Mouse (Mus musculus): ENCODE results near the gene Defb23. TPM values are rescaled to one million over a fixed set of nuclear protein-coding genes. Genes with fewer than 3 reads are reported as not detected.
A peak's percentile ranks its signal among the peaks of the same experiment; 100 is the strongest.
"Not testable (repeated sequence)": the region's sequence is repeated elsewhere in the genome, so short reads cannot be mapped to it uniquely, and the experiment has no call there.

Defb23 gene
- polyA plus RNA-seq, 1 experiment from 2014 or later: not detected

DNA sequence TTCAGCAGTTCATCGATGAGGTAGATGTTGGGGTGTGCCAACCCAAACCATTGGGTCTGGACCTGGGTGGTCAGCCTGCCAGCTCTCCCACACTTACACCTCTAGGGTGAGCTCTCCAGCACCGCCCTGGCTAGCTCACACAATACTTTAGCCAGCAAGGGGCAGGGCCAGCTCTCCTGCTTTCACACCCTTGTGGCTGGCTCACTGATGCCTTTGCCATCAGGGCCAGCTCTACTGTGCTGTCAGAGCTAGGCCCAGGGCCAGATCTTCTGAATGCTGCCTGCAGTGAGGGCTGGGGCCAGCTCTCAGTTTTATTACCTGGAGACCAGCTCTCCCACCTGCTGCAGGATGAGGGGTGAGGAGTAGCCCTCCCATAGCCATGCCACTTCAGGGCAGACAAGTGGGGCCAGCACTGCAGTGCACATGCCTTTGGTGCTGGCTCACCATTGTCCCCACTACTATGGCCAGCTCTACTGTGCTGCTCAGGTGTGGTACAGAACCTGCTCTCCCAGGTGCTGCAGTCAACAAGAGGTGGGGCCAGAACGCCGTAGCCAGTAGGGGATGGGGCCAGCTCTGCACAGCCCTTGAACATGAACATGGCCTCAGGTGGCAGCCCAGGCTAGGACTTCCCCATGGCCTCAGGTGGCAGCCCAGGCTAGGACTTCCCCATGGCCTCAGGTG lies 12.2 kb downstream of the Defb23 start:
- 87% methylated on average over 4 of the region's 4 CpGs for WGBS (ENCODE audit: missing documents)
- Histone ChIP-seq H3K79me2 (ENCODE audit: inconsistent target) (no peaks in the 10 kb centered on the region), H3K27ac (no peak overlapping the region), H3K4me3 (ENCODE audit: inconsistent target) (no peak overlapping the region), H3K36me3 (ENCODE audit: inconsistent target) (no peaks in the 10 kb centered on the region)

- Histone ChIP-seq H3K27ac (no peak overlapping the region), H3K36me3 (ENCODE audit: inconsistent target) (no peaks in the 10 kb centered on the region), H3K4me3 (ENCODE audit: inconsistent target) (no peak overlapping the region), H3K79me2 (ENCODE audit: inconsistent target) (no peaks in the 10 kb centered on the region)
- WGBS (ENCODE audit: missing documents): 0% methylated on average over 4 of the region's 5 CpGs
Observed at GRCm38 (mm10) chr2:152450241-152450640, 14.2 kb downstream of the Defb23 start.

- Histone ChIP-seq H3K27ac (no peak overlapping the region), H3K36me3 (ENCODE audit: inconsistent target) (no peaks in the 10 kb centered on the region), H3K79me2 (ENCODE audit: inconsistent target) (no peaks in the 10 kb centered on the region), H3K4me3 (ENCODE audit: inconsistent target) (no peak overlapping the region)
- WGBS (ENCODE audit: missing documents): 87% methylated on average over 5 of the region's 5 CpGs
Observed at GRCm38 (mm10) chr2:152447461-152447860, 17.0 kb downstream of the Defb23 start.

- H3K36me3 ChIP-seq (ENCODE audit: inconsistent target): no peaks in the 10 kb centered on the region
- H3K4me3 ChIP-seq (ENCODE audit: inconsistent target): no peak overlapping the region
- WGBS (ENCODE audit: missing documents): 46% methylated on average over 2 of the region's 2 CpGs
- H3K79me2 ChIP-seq (ENCODE audit: inconsistent target): no peaks in the 10 kb centered on the region
- no peak overlapping the region for H3K27ac ChIP-seq
Observed at GRCm38 (mm10) chr2:152446642-152447041, 17.8 kb downstream of the Defb23 start.

DNA sequence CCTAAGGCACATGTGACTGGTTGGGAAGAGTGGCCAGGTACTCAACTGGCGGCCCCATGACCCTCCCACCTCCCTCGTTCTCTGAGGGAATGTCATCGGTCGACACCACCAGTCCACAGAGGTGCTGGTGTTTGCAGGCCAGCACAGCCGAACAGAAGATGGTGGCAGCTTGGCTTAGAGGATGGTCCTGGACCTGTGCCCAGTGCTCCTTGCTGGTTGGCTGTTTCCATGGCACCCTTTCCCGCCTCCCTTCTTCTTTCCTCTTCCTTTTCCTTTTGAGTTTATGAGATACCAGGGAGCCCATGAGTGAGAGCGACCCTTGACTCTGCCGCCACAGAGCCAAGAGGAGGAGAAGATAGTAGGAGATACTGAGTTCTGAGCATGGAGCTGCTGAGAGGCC lies 21.1 kb downstream of the Defb23 start:
- H3K27ac ChIP-seq: no peak overlapping the region
- H3K79me2 ChIP-seq (ENCODE audit: inconsistent target): no peaks in the 10 kb centered on the region
- 92% methylated on average over 8 of the region's 8 CpGs for WGBS (ENCODE audit: missing documents)
- H3K36me3 ChIP-seq (ENCODE audit: inconsistent target): no peaks in the 10 kb centered on the region
- no peak overlapping the region for H3K4me3 ChIP-seq (ENCODE audit: inconsistent target)

DNA sequence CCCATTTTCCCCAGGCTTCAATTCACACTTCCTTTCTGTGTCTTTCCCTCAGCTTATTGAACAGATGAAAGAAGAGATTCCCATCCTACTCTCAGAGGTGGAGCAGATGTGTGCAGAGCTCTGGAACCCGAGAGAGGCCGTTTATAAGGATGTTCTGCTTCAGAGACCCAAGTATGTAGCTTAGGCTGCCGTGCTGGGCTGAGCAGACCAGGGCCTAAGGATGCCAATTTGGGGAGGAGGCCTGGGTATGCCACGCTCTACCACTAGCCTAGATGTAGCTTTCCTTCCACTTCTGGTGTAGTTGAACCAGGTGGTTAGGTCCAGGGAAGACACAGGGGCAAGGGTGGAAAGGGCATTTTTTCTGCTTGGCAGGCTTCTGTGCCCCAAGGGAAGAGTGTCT lies 22.1 kb downstream of the Defb23 start:
- no peaks in the 10 kb centered on the region for H3K36me3 ChIP-seq (ENCODE audit: inconsistent target)
- no peak overlapping the region for H3K27ac ChIP-seq
- H3K4me3 ChIP-seq (ENCODE audit: inconsistent target): no peak overlapping the region
- no peaks in the 10 kb centered on the region for H3K79me2 ChIP-seq (ENCODE audit: inconsistent target)
- 79% methylated on average over 4 of the region's 4 CpGs for WGBS (ENCODE audit: missing documents)

- Histone ChIP-seq H3K27ac (no peak overlapping the region), H3K4me3 (ENCODE audit: inconsistent target) (no peak overlapping the region), H3K79me2 (ENCODE audit: inconsistent target) (no peaks in the 10 kb centered on the region), H3K36me3 (ENCODE audit: inconsistent target) (no peaks in the 10 kb centered on the region)
- 96% methylated on average over 2 of the region's 2 CpGs for WGBS (ENCODE audit: missing documents)
Observed at GRCm38 (mm10) chr2:152439833-152440232, 24.6 kb downstream of the Defb23 start.

- 83% methylated on average over 1 of the region's 1 CpGs for WGBS (ENCODE audit: missing documents)
- no peaks in the 10 kb centered on the region for H3K36me3 ChIP-seq (ENCODE audit: inconsistent target)
Observed at GRCm38 (mm10) chr2:152438963-152439362, 25.5 kb downstream of the Defb23 start.

GRCm38 (mm10) chr2:152436983-152437860 lies 27.2 kb downstream of the Defb23 start:
- no peaks in the 10 kb centered on the region for H3K79me2 ChIP-seq (ENCODE audit: inconsistent target)
- H3K36me3 ChIP-seq (ENCODE audit: inconsistent target): no peaks in the 10 kb centered on the region
- no peak overlapping the region for H3K4me3 ChIP-seq (ENCODE audit: inconsistent target)
- no peak overlapping the region for H3K27ac ChIP-seq
- 6% methylated on average over 23 of the region's 23 CpGs for WGBS (ENCODE audit: missing documents)

More at GRCm38 (mm10) chr2:152438963-152439362, 25.5 kb downstream of the Defb23 start:
- H3K27ac ChIP-seq: no peak overlapping the region
- no peak overlapping the region for H3K4me3 ChIP-seq (ENCODE audit: inconsistent target)
- H3K79me2 ChIP-seq (ENCODE audit: inconsistent target): no peaks in the 10 kb centered on the region

DNA sequence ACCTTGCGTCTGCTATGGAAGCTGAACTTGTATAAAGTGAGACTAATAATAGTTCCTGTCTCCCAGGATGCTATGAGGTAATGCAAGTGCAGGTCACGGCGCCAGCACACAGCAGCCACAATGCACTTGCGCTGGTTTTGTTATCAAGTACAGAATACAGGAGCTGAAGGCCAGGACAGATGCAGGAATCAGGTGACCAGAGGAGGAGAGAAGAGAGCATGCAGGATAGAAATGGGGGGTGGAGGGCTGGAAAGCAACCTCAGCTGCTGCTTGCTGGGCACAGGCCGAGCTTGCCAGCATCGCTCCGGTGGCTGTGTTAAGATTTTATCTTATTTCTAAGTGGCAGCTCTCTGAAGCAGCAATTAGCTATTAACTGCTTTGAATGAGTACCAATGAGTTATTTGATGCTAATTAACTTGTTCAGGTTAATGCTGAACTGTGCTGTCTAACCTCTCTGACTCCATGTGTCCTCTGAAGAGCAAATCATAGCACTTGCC lies 28.0 kb downstream of the Defb23 start:
- WGBS (ENCODE audit: missing documents): 91% methylated on average over 7 of the region's 7 CpGs
- Histone ChIP-seq H3K79me2 (ENCODE audit: inconsistent target) (no peaks in the 10 kb centered on the region), H3K27ac (no peak overlapping the region), H3K4me3 (ENCODE audit: inconsistent target) (no peak overlapping the region), H3K36me3 (ENCODE audit: inconsistent target) (no peaks in the 10 kb centered on the region)

GRCm38 (mm10) chr2:152428481-152428880 lies 35.9 kb downstream of the Defb23 start:
- not testable (repeated sequence) for H3K27ac ChIP-seq; H3K79me2 ChIP-seq (ENCODE audit: inconsistent target); H3K4me3 ChIP-seq (ENCODE audit: inconsistent target); H3K36me3 ChIP-seq (ENCODE audit: inconsistent target)
- 80% methylated on average over 2 of the region's 2 CpGs for WGBS (ENCODE audit: missing documents)

DNA sequence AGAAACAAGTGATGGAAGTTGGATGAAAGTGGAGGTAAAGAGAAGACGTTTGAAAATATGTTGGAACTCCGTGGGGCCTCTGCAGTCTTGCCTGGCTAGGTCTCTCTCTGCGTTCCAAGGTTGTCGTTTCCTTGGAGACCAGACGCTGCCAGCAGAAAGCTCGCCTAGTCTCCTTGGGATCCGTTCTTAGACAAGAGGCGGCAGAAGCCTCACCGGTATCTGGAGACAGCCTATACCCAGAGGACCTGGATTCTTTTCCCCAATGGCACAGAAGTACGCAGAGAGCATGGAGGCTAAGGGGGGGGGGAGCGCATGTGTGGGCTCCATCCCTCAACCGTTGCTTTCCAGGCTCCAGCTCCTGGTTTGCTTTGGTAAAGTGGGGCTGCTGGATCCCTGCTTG lies 36.9 kb downstream of the Defb23 start:
- no peak overlapping the region for H3K27ac ChIP-seq
- no peaks in the 10 kb centered on the region for H3K79me2 ChIP-seq (ENCODE audit: inconsistent target)
- no peaks in the 10 kb centered on the region for H3K36me3 ChIP-seq (ENCODE audit: inconsistent target)
- WGBS (ENCODE audit: missing documents): 62% methylated on average over 12 of the region's 12 CpGs
- no peak overlapping the region for H3K4me3 ChIP-seq (ENCODE audit: inconsistent target)

DNA sequence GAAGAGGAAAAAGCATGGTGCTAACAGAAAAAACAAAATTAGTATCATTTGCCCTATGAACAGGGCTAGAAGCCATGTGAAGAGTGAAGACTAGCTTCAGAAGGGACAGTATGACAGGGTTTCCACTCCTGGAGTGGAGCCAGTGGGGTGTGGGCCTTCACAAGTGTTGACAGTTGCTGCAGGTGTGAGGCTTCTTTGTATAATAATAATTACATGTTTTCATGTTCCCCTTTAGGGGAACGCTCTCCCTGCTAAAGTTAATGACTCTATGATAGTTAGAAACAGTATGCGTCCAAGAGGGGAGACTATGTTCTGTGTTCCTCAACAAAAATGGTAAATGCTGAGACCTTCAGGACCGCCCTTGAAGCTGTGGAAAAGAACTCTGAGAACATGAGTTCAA lies 48.6 kb downstream of the Defb23 start:
- 94% methylated on average over 3 of the region's 3 CpGs for WGBS (ENCODE audit: missing documents)
- H3K79me2 ChIP-seq (ENCODE audit: inconsistent target): no peaks in the 10 kb centered on the region
- H3K36me3 ChIP-seq (ENCODE audit: inconsistent target): no peaks in the 10 kb centered on the region
- no peak overlapping the region for H3K4me3 ChIP-seq (ENCODE audit: inconsistent target)
- H3K27ac ChIP-seq: no peak overlapping the region

DNA sequence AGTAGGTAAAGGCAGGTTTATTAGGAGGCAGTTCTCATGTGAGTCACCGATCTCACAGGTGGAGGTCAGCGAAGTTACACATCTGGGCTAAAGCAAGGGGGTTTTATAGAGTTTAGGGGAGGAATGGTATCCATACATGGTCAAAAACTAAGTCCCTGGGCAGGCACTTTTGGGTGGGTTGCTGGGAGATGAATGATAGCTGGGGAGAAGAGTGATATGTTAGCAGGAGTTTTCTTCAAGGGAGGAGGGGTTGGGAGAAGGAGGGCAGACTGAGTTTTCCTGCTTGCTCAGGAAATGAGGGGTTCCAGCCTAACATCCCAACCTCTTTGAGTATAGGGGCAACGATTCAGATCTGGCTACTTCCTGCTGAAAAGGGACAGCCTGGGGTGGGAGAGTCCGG lies 49.1 kb downstream of the Defb23 start, which contains the start of gene 6820408C15Rik:
Gene 6820408C15Rik, plus strand, starts transcription at position 301 of the 400 bp plus-strand sequence.
- 55% methylated on average over 4 of the region's 4 CpGs for WGBS (ENCODE audit: missing documents)
- no peaks in the 10 kb centered on the region for H3K79me2 ChIP-seq (ENCODE audit: inconsistent target)
- H3K27ac ChIP-seq: no peak within 1 kb of the TSS
- no peak within 1 kb of the TSS; the same call in 1 of the 2 replicates for H3K4me3 ChIP-seq (ENCODE audit: inconsistent target)
- no peaks in the 10 kb centered on the region for H3K36me3 ChIP-seq (ENCODE audit: inconsistent target)

DNA sequence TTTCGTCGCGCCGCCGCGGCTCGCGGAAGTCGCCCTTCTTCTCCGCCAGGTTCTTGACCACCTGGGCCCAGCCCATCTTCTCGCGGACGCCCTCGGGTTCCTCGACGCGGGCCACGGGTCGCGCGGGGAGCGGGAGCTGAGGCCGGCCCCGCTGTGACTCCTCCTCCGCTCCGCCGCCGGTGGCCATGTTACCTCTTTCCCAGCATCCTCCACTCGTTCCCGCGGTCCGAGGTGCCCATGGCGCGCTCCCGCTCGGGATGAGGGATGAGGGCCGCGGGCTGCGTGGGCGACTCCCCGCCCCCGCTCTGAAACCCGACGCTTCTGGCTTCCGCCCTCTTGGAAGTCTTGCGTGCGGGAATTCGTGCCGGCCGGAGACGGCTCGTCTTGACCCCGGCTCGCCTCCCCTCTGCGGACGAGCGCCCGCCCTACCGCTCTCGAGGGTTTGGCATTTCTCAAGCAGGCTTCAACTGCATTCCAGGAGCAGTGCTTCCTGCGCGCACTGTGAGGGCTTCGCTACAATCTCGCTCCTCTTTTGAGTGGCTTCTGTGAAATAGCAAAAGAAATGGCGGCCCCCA lies 49.7 kb downstream of the Defb23 start, which contains the start of gene Zcchc3:
Gene Zcchc3, minus strand, starts transcription at position 437 of the 575 bp plus-strand sequence.
- Histone ChIP-seq H3K4me3 (ENCODE audit: inconsistent target) (peak within 1 kb of the TSS; percentile 10; the same call in 1 of the 2 replicates), H3K27ac (no peak within 1 kb of the TSS), H3K36me3 (ENCODE audit: inconsistent target) (no peaks in the 10 kb centered on the region), H3K79me2 (ENCODE audit: inconsistent target) (no peaks in the 10 kb centered on the region)
- under 1% methylated on average over 47 of the region's 65 CpGs for WGBS (ENCODE audit: missing documents)

Data from macrophage (primary cell).